Mouse (Mus musculus) liver, postnatal 0 days (tissue): ENCODE data around the gene BC067074.

Experiments
- CTCF ChIP-seq: sonication (generic); IDR thresholded peaks from 2 replicates; pipeline ENCODE4 v1.5.1; 2016; ENCODE audit warnings: antibody characterized with exemption, low read depth
- EP300 ChIP-seq: IDR thresholded peaks from 2 replicates; pipeline ENCODE4 v1.6.1; 2016; ENCODE audit warnings: antibody characterized with exemption, low read depth, mild to moderate bottlenecking

GRCm38 (mm10) chr13:113378980-113379410 is 86.0 kb downstream of the BC067074 start:
- TF ChIP-seq CTCF, result no peak
- TF ChIP-seq EP300, result no peak
